Mouse (Mus musculus) lung, postnatal 0 days (tissue): ENCODE data around the gene Jak3.

Experiments used
- CTCF ChIP-seq: IDR thresholded peaks from 2 replicates; pipeline ENCODE4 v1.5.1; 2016; ENCODE audit warnings: antibody characterized with exemption, mild to moderate bottlenecking
- EP300 ChIP-seq: IDR thresholded peaks from 2 replicates; pipeline ENCODE4 v1.6.1; 2016; ENCODE audit warnings: antibody characterized with exemption, mild to moderate bottlenecking, control low read depth

- TF ChIP-seq EP300 (no peak), CTCF (no peak)
These were observed 25.5 kb downstream of the Jak3 start, which contains the start of gene B3gnt3 for GRCm38 (mm10) chr8:71701414-71702086.
